24 mouse cellular contexts compared by ENCODE assay signal in the genomic region with DNA sequence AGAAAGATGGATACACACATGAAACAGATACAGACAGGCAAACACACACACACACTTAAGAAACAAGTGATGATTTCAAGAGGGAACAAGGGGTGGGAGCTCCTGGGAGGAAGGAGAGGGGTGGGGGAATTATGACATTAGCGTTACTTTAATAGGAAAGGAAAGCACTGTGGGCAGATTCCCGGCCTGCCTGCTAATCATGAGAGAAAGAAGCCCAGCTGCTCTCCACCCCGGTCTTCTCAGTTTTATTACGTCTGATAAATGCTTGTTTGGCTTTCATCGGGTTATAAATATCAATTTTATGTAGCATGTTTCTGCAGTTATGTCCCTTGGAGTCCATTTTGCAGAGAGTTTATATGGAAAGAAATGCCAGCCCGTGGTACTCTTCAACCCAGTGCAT.
A peak's percentile ranks its signal among the peaks of the same experiment; 100 is the strongest.
DNase-seq lines count a peak whose midpoint lies in the region; ATAC-seq and TF ChIP-seq lines count a peak whose summit lies in the region.
"Had no signal": no experiment of that assay in that cellular context is flagged by ENCODE, and none has a peak within 500 bp of the region (broad histone marks: within the 10 kb centered on the region; RNA-seq: fewer than 3 reads in every experiment).

No protein-coding gene starts in this region.

- H3K27me3 ChIP-seq in kidney, embryonic 15.5 days, result no peaks in the 10 kb centered on the region
- no peaks in the 10 kb centered on the region for H3K27me3 ChIP-seq in kidney, adult 2 months (replicated peaks; ENCODE audit: control insufficient read depth, insufficient read depth, low read length)
- no peaks in the 10 kb centered on the region for H3K27me3 ChIP-seq in kidney, postnatal 0 days (ENCODE audit: insufficient read depth, low read length)
- no peaks in the 10 kb centered on the region for H3K27me3 ChIP-seq in neural tube, embryonic 15.5 days (replicated peaks)
- H3K27me3 ChIP-seq: embryonic facial prominence, embryonic 13.5 days; embryonic facial prominence, embryonic 15.5 days; forebrain, embryonic 12.5 days had no signal

- TF ChIP-seq POLR2A in kidney, adult 2 months (IDR thresholded peaks at IDR 0.05; ENCODE audit: low read depth, low read length), result no peak

- DNase-seq in kidney, adult 2 months, result no peak
- peak; percentile 81 for DNase-seq in kidney, postnatal 0 days (ENCODE audit: low spot score)
- DNase-seq in kidney, adult 8-10 months, result no peak
- DNase-seq in kidney, postnatal 4 days, result peak; percentile 48 to 61
- no peak for DNase-seq in kidney, postnatal 14 days
- no peak for DNase-seq in thymus, postnatal 36 days
- DNase-seq: adrenal gland, adult 2 months; adrenal gland, postnatal 10 days; adrenal gland, postnatal 25 days; cerebellum, adult 11 months; cerebellum, adult 18-20 months; cerebellum, adult 8-10 months; cerebellum, adult 9-11 months; cerebellum, postnatal 14 days; cerebellum, postnatal 36 days; embryo, embryonic 11 days had no signal

- H3K27ac ChIP-seq in kidney, embryonic 15.5 days, result peak overlapping the region; percentile 37; the same call in 1 of the 2 replicates
- H3K27ac ChIP-seq in kidney, adult 2 months (ENCODE audit: insufficient read depth, low read depth, low read length), result no peak overlapping the region
- H3K27ac ChIP-seq in kidney, postnatal 0 days, result no peak overlapping the region; the same call in 1 of the 2 replicates
- H3K27ac ChIP-seq in neural tube, embryonic 15.5 days (replicated peaks), result no peak overlapping the region
- H3K27ac ChIP-seq: embryonic facial prominence, embryonic 13.5 days; embryonic facial prominence, embryonic 15.5 days; forebrain, embryonic 10.5 days; forebrain, embryonic 12.5 days had no signal

- H3K4me3 ChIP-seq in kidney, embryonic 15.5 days (replicated peaks), result no peak overlapping the region
- no peak overlapping the region for H3K4me3 ChIP-seq in kidney, adult 2 months (ENCODE audit: insufficient read depth, low read depth, low read length)
- no peak overlapping the region for H3K4me3 ChIP-seq in kidney, postnatal 0 days (replicated peaks; ENCODE audit: low read depth, low read length)
- H3K4me3 ChIP-seq in neural tube, embryonic 15.5 days (replicated peaks), result no peak overlapping the region
- H3K4me3 ChIP-seq: embryonic facial prominence, embryonic 13.5 days; embryonic facial prominence, embryonic 15.5 days; erythroblast, embryonic 14.5 days; forebrain, embryonic 10.5 days; forebrain, embryonic 12.5 days had no signal

- H3K4me2 ChIP-seq in kidney, embryonic 15.5 days, result no peak overlapping the region
- H3K4me2 ChIP-seq in kidney, postnatal 0 days (ENCODE audit: low read length), result no peak overlapping the region
- H3K4me2 ChIP-seq in neural tube, embryonic 15.5 days, result no peak overlapping the region
- H3K4me2 ChIP-seq: embryonic facial prominence, embryonic 13.5 days; embryonic facial prominence, embryonic 15.5 days; forebrain, embryonic 12.5 days had no signal

- H3K36me3 ChIP-seq in kidney, embryonic 15.5 days, result no peaks in the 10 kb centered on the region
- H3K36me3 ChIP-seq in kidney, adult 2 months (ENCODE audit: control insufficient read depth, insufficient read depth, low read length), result no peaks in the 10 kb centered on the region
- H3K36me3 ChIP-seq in kidney, postnatal 0 days (ENCODE audit: insufficient read depth, low read length), result no peaks in the 10 kb centered on the region
- H3K36me3 ChIP-seq in neural tube, embryonic 15.5 days, result no peaks in the 10 kb centered on the region
- H3K36me3 ChIP-seq: embryonic facial prominence, embryonic 13.5 days; embryonic facial prominence, embryonic 15.5 days; forebrain, embryonic 10.5 days; forebrain, embryonic 12.5 days had no signal

- WGBS in kidney, embryonic 15.5 days, result 54% methylated on average over 6 of the region's 6 CpGs
- 72% methylated on average over 6 of the region's 6 CpGs for WGBS in kidney, adult 2 months
- 51% methylated on average over 6 of the region's 6 CpGs for WGBS in kidney, postnatal 0 days
- WGBS in neural tube, embryonic 15.5 days, result 25% methylated on average over 6 of the region's 6 CpGs

- peaks cover 7% of the 10 kb centered on the region; the same call in 1 of the 2 replicates for H3K4me1 ChIP-seq in kidney, embryonic 15.5 days
- no peaks in the 10 kb centered on the region for H3K4me1 ChIP-seq in kidney, adult 2 months (ENCODE audit: control insufficient read depth, insufficient read depth, low read length)
- H3K4me1 ChIP-seq in kidney, postnatal 0 days (replicated peaks; ENCODE audit: insufficient read depth, low read length), result no peaks in the 10 kb centered on the region
- H3K4me1 ChIP-seq in neural tube, embryonic 15.5 days, result no peaks in the 10 kb centered on the region
- H3K4me1 ChIP-seq: embryonic facial prominence, embryonic 13.5 days; embryonic facial prominence, embryonic 15.5 days had no signal

- H3K9ac ChIP-seq in kidney, embryonic 15.5 days, result no peak overlapping the region
- no peak overlapping the region for H3K9ac ChIP-seq in kidney, postnatal 0 days (ENCODE audit: low read depth, low read length)
- H3K9ac ChIP-seq in neural tube, embryonic 15.5 days (replicated peaks), result no peak overlapping the region
- H3K9ac ChIP-seq: embryonic facial prominence, embryonic 13.5 days; embryonic facial prominence, embryonic 15.5 days; forebrain, embryonic 12.5 days had no signal

- TF ChIP-seq CTCF in kidney, adult 2 months (conservative IDR thresholded peaks at IDR 0.05; ENCODE audit: insufficient read depth, insufficient read length, low read depth, low read length), result no peak
- no peak for TF ChIP-seq CTCF in kidney, postnatal 0 days (IDR thresholded peaks at IDR 0.05; ENCODE audit: low read depth)

- no peaks in the 10 kb centered on the region for H3K9me3 ChIP-seq in kidney, embryonic 15.5 days (replicated peaks)
- H3K9me3 ChIP-seq in kidney, postnatal 0 days (replicated peaks; ENCODE audit: low read length), result no peaks in the 10 kb centered on the region
- no peaks in the 10 kb centered on the region for H3K9me3 ChIP-seq in neural tube, embryonic 15.5 days (replicated peaks)
- H3K9me3 ChIP-seq: embryonic facial prominence, embryonic 13.5 days; embryonic facial prominence, embryonic 15.5 days; forebrain, embryonic 10.5 days; forebrain, embryonic 12.5 days had no signal

- ATAC-seq in kidney, embryonic 15.5 days (replicated peaks; ENCODE audit: low FRiP score), result peak; percentile 49; the same call in 1 of the 2 replicates
- ATAC-seq in kidney, postnatal 0 days (replicated peaks; ENCODE audit: low FRiP score, low read depth), result no peak
- peak; percentile 56; the same call in 1 of the 2 replicates for ATAC-seq in neural tube, embryonic 15.5 days (ENCODE audit: low FRiP score)
- ATAC-seq: forebrain, embryonic 14.5 days had no signal

Comparison
In these comparisons a context has a peak if more than half of its experiments do, and no peak if none do; other contexts are left out.
1. DNase-seq: peak in kidney, postnatal 0 days (single experiment) and kidney, postnatal 4 days (2 of 2); none in kidney, adult 2 months (single experiment), kidney, adult 8-10 months (0 of 2), kidney, postnatal 14 days (single experiment) and thymus, postnatal 36 days (0 of 2).